Mouse (Mus musculus) liver, postnatal 0 days (tissue): ENCODE data around the gene Slc2a8.

Experiments
- CTCF ChIP-seq: sonication (generic); IDR thresholded peaks from 2 replicates; pipeline ENCODE4 v1.5.1; 2016; ENCODE audit warnings: antibody characterized with exemption, low read depth
- EP300 ChIP-seq: IDR thresholded peaks from 2 replicates; pipeline ENCODE4 v1.6.1; 2016; ENCODE audit warnings: antibody characterized with exemption, low read depth, mild to moderate bottlenecking

GRCm38 (mm10) chr2:32983617-32984016 is 1.7 kb upstream of the Slc2a8 start:
- TF ChIP-seq CTCF (no peak), EP300 (no peak)
